8 mouse cellular contexts compared by ENCODE assay signal in genomic region chr3:78966683-78967549, GRCm38 (mm10).
DNase-seq lines count a peak whose midpoint lies in the region; ATAC-seq and TF ChIP-seq lines count a peak whose summit lies in the region.
"Not testable (repeated sequence)": the region's sequence is repeated elsewhere in the genome, so short reads cannot be mapped to it uniquely, and the experiment has no call there.

No protein-coding gene starts in this region.

- not testable (repeated sequence) for TF ChIP-seq EP300 in stomach, postnatal 0 days (optimal IDR thresholded peaks at IDR 0.05)

- H3K27me3 ChIP-seq in forebrain, embryonic 16.5 days (replicated peaks; ENCODE audit: control insufficient read depth, insufficient read depth, low read length); liver, embryonic 16.5 days (ENCODE audit: control insufficient read depth, insufficient read depth, low read depth, low read length); stomach, postnatal 0 days (ENCODE audit: control insufficient read depth, insufficient read depth, low read length): not testable (repeated sequence)

- peak overlapping the region; percentile 56 for H3K4me3 ChIP-seq in forebrain, embryonic 16.5 days (replicated peaks; ENCODE audit: low read length)
- peak overlapping the region; percentile 45 for H3K4me3 ChIP-seq in liver, embryonic 16.5 days (ENCODE audit: low read depth, low read length)
- H3K4me3 ChIP-seq in stomach, postnatal 0 days (ENCODE audit: low read depth, low read length) = peak overlapping the region; percentile 40

- peak; percentile 27 for DNase-seq in Muller cell, postnatal 12 days (ENCODE audit: inconsistent ontology term)
- peak; percentile 27 for DNase-seq in heart, postnatal 4 days
- peak; percentile 27 for DNase-seq in kidney, postnatal 10 days
- DNase-seq in stomach, postnatal 0 days (ENCODE audit: low spot score) = peak; percentile 20

- TF ChIP-seq CTCF in stomach, postnatal 0 days (IDR thresholded peaks at IDR 0.05; ENCODE audit: low read depth) = not testable (repeated sequence)

- not testable (repeated sequence) for H3K27ac ChIP-seq in forebrain, embryonic 16.5 days (ENCODE audit: low read length); liver, embryonic 16.5 days (ENCODE audit: low read length); stomach, postnatal 0 days (replicated peaks)

- peak overlapping the region; percentile 62 for H3K9ac ChIP-seq in forebrain, embryonic 16.5 days (replicated peaks; ENCODE audit: low read depth, low read length)
- H3K9ac ChIP-seq in liver, embryonic 16.5 days (ENCODE audit: low read depth, low read length) = not testable (repeated sequence)
- peak overlapping the region; percentile 54 for H3K9ac ChIP-seq in stomach, postnatal 0 days (ENCODE audit: low read length)

- H3K4me2 ChIP-seq in forebrain, embryonic 16.5 days (ENCODE audit: low read length) = peak overlapping the region; percentile 75
- peak overlapping the region; percentile 47 for H3K4me2 ChIP-seq in liver, embryonic 16.5 days (ENCODE audit: low read depth, low read length)
- peak overlapping the region; percentile 72 for H3K4me2 ChIP-seq in stomach, postnatal 0 days (replicated peaks; ENCODE audit: low read depth)

- peak; percentile 74 for ATAC-seq in common myeloid progenitor, adult 5-6 weeks (replicated peaks; ENCODE audit: low read depth, poor library complexity, severe bottlenecking)
- peak; percentile 96 for ATAC-seq in forebrain, embryonic 16.5 days
- peak; percentile 78 for ATAC-seq in liver, embryonic 16.5 days (ENCODE audit: low read depth)
- ATAC-seq in monocyte, adult 5-6 weeks (replicated peaks; ENCODE audit: insufficient number of reproducible peaks, low FRiP score, low TSS enrichment, poor library complexity, severe bottlenecking) = peak; percentile 47; the same call in 1 of the 2 replicates
- ATAC-seq in stomach, postnatal 0 days (ENCODE audit: low FRiP score, low TSS enrichment) = peak; percentile 86

- not testable (repeated sequence) for H3K9me3 ChIP-seq in forebrain, embryonic 16.5 days (ENCODE audit: control insufficient read depth, low read length); liver, embryonic 16.5 days (replicated peaks; ENCODE audit: control insufficient read depth, low read length); stomach, postnatal 0 days (ENCODE audit: control insufficient read depth, low read length)

- 4% methylated on average over 35 of the region's 57 CpGs for WGBS in forebrain, embryonic 16.5 days
- 4% methylated on average over 43 of the region's 57 CpGs for WGBS in liver, embryonic 16.5 days (ENCODE audit: insufficient replicate concordance)
- WGBS in stomach, postnatal 0 days = 5% methylated on average over 35 of the region's 57 CpGs

- not testable (repeated sequence) for H3K4me1 ChIP-seq in forebrain, embryonic 16.5 days (replicated peaks; ENCODE audit: control insufficient read depth, insufficient read depth, low read length); liver, embryonic 16.5 days (ENCODE audit: control insufficient read depth, low read depth, low read length); stomach, postnatal 0 days (replicated peaks; ENCODE audit: control insufficient read depth, insufficient read depth)

- H3K36me3 ChIP-seq in forebrain, embryonic 16.5 days (ENCODE audit: control insufficient read depth, insufficient read depth); liver, embryonic 16.5 days (ENCODE audit: control insufficient read depth, insufficient read depth); stomach, postnatal 0 days (ENCODE audit: control insufficient read depth, insufficient read depth, low read length): not testable (repeated sequence)
